Mouse (Mus musculus): Measurements from ENCODE around the gene Gpr132. TPM values are rescaled to one million over a fixed set of nuclear protein-coding genes. Genes with fewer than 3 reads are reported as not detected.

The Gpr132 gene
- total RNA-seq, 1 experiment from 2014 or later, result 0.30 TPM

DNA sequence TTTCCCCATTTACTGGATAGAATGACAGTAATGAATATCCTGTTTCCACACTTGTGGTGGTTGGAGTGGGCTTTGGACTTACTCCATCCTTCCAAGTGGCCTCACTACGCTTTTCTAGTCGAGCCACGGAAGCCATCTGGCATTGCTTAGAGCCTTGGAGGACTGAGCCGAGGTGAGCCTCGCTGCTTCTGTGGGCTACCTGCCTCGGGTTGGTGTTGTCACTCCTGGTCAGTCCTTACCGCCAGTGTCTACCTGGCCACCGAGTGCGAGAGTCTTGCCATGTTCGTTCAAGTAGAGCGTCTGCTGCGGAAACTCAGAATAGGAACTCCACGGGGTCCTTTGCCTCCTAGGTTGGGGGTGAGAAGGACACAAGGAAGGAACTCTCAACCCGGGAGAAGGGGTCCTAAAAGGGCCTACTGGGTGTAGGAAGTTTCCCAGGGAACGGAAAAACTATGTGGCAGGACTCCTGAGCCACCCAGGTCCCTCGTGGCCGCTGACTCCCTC, 9.1 kb upstream of the Gpr132 start:
- DNase-seq, result no peak

DNA sequence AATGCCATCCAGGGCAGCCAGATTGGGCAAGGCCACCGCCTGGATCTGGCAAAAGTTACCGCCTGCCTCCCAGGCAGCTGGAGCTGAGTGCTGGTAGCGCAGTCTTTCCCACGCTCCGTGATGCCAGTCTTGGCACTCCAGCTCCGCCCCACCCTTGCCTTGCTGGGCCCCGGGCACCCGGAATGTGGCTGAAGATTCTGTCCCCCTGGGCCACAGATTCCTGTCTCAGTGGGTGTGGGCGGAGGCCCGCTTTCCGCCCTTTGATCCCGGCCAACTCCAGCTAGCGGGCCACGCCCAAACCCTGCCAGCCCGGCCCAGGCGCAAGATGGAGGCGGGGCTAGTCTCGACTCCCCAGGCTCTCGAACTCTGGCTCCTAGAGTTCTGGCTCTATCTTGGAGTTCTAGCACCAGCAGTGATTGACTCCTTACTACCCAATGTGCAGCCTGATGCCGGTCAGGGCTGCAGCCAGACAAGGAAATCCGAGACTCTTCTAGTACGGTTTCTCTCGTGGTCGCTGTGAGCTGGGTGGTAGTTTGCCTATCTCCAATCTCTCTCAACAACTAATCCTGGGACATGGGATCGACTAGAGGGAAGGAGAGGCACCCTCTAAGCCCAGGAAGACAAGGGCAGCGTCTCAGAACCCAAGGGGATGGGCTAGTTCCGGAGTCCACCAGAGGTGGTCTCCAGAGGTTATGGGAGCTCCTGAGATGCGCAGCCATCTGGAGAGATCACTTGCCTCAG, 8.5 kb upstream of the Gpr132 start:
- peak; percentile 71 for DNase-seq

DNA sequence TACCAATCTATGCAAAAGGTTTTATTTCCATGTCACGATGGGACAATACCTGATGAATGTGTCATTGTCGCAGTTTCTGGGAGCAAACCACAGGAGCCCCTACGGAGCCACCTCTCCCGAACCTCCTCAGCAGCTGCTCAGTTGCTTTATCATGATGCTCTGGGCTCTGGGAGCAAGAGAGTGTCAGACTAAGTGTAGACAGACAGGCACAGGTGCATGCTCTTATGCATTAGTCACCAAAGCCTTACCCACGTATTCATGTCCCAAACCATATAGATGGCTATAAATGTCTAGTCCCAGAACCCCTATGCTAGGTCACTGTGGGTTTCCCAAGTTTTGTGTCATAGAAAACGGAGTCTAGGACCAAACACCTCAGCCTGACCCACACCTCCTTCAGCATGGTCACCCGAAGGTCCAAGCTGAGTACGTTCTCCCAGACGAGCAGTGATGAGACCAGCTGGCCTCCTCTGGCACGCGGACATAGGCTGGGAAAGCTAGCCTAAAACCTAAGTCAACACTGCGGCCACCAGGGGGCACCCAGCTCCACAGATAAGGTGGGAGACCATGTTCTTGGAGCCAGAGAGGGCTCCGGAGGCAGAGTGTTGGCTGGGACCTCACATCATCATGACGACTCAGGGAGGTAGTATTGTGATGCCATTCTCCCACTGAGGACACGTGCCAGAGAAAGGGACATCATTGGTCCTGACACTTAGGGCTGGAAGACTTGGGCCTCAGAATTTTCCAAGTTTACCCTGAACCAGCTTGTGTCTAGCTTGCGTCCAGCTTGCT, 7.4 kb upstream of the Gpr132 start:
- DNase-seq, result peak; percentile 96

DNA sequence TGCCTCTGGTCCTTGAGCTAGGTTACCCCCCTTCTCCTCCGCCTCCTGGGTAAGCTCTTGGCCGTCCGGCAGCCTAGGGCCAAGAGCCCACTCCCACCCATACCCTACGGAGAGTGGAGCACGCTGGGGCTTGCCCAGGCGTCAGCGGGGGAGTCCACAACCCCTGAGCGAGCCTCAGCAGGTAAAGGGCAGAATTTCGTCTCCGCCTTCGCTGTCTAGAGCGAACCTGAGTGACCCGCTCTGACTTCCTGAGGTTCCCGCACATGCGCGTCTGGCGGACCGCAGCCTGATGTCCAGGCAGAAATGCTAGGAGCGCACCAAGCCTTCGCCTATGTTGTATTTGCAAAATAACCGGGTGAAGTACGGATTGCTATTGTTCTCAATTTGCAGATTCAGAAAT, 6.2 kb upstream of the Gpr132 start:
- no peak for DNase-seq

DNA sequence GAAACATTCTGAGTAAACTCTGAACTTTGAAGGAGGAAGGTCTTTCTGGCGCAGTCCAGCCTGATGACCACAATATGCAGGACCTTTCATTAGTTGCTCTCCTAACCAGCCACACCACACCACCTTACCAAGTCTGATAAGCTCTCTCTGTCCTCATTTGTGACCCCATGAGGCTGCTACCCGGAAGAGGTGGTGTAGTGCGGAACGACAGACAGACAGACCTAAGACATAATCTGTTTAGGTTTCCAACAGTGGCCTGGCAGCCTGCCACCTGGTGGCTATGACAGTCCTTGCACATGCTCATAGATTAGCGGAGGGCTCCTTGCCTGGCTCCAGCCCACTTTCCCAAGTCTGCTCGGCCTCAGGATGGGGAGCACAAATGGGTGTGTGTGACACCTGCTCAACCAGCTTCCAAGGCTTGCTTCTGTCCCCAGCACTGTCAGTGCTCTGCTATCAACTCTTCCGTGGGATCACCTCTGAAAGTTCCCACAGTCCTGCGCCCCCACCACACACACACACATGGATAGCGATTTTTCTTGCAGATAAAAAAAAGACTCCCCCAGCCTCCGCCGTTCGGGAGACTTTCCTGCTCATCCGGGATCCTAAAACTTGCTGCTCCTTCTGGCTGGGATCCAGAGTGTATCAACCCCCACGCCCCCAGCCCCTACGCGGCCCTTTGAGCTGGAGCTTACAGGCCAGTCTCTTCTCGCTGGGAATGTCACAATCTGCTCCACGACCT, 5.6 kb upstream of the Gpr132 start:
- peak; percentile 88 for DNase-seq

DNA sequence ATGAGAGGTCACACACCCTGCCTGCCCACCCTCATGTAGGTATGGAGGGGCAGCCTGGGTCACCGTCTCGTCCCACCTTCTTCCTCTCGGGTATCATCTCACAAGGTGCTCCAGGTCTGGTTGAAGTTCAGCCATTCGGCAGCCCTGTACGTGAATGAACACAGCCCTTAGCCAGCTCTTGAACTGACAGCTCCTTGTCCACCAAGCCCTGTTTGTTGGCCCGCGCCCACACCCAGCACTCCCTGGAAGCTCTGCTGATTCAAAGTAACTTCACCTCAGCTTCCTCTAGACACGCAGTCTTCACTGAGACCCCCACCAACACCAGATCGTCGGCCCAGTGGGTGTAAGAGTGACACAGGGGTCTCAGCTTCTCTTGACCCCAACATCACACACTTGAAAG, 5.0 kb upstream of the Gpr132 start:
- peak; percentile 5 for DNase-seq

DNA sequence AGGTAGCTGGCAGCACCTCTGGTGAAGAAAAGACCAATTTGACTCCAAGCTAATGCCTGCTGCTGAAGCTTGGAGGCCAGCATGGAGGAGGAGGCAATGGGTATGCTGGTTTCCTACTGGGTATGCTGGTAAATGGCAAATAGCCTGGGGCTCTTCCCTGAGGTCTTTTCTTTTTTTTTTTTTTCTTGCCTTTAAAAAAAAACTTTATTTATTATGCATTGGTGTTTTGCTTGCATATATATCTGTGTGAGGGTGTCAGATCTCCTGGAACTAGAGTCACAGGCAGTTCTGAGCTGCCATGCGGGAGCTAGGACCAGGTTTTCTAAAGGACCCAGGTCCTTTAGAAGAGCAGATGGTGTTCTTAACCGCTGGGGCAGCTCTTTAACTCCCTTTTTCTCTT, 3.2 kb upstream of the Gpr132 start:
- DNase-seq, result no peak

DNA sequence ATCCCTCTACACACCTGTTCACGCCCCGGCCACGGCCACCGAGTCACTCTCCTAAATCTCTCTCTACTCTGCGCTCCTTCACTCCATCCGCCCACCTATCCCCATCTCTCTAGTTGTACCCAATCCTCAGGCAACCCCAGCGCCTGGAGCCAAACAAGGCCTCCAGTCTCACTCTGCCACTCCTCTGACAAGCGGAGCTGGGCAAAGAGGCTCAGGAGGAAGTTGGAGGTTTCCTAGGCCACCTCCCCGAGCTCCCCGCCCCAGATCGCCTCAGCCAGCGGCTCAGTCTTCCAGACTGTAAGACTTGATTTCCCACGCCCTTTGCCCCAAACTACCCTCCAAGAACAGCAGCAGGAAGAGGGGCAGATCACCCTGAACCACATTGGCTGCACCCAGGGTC, 2.7 kb upstream of the Gpr132 start:
- no peak for DNase-seq

DNA sequence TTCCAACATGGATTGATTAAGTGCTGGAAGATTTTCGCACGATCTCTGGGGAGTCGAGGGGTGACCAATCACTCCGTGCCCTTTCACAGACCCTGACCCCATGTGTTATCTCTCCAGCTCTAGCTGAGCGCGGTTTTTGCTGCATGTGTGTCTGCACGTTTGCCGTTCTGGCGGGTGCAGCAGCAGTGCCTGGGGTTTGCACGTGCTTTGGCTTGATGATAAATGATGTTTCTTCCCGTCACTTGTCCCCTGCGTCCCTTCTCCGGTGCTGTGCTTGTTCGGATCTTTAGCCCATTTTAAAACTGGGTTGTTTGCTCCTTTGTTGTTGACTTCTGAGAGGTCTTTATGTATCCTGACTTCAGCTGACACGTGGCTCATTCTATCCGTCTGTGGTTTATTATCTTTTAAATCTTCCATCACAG, 1.8 kb upstream of the Gpr132 start:
- peak; percentile 41 for DNase-seq

DNA sequence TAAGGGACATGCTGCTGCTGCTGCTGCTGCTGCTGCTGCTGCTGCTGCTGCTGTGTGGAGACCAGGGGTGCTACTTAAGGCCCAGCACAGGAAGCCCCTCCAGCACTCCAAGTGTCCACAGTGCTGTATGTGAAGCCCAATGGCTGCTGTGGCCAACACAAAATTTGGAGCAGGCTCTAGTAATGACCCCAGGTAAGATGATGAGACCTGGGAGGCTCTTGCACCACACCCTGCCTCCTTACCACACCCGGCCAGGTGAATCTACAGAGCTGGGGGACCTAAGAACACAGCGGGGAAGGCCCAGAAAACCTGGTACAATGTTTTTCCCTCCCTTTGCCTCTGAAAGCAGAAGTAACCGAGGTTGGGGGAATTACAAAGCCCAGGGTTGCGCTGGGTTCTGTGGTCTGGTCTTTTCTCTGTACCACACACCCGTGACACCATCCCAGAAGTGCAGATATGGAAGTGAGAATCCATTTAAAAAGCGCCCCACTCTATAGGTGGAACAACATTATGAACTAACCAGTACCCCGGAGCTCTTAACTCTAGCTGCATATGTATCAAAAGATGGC, 838 bp downstream of the Gpr132 start:
- DNase-seq, result no peak

DNA sequence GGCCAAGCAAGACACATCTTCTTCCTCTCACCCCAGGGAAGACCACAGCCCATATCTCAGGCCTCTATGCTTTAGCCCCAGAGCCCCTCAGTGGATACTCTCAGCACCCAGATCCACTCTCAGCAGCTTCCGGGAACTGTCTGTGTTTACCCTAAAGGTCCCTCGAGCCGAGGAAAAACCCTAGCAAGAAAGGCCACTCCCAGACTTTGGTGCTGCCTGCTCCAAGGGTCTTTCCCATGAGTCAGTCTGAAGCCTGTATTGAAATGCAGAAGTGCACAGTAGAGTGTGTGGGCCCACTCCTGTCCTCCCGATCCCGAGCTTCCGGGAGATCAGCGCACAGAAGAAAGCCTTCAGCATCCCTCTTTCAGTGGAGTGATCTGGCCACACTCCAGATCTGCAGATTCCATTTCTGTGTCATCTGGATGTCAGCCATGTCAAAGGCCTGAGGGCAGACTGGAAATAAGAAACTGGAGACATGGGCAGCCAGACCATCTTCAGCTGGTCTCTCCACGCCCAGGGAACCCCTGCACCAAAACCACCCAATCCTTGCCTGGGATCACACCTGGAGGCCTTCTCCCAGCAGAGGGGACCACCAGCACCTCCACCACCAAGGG, 1.5 kb downstream of the Gpr132 start:
- DNase-seq, result peak; percentile 62

DNA sequence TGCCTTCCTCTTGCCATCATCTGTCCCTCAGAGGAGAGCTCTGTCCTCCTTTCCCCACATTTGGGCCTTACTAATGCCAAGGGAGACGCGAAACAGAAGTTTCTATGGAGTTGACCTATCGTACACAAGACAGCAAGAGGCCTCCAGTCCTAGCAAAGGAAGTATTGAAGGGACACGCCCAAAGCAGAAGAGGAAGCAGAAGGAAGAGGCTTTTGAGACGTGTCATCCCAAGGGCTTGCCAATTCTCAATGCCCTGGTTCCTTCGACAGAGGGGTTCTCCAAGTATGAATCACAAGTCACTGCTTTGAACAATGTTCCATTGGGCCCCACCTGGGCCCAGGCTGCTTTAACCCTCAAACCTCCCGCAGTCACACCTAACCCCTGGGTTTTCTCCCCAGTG, 3.2 kb downstream of the Gpr132 start:
- peak; percentile 5 for DNase-seq

DNA sequence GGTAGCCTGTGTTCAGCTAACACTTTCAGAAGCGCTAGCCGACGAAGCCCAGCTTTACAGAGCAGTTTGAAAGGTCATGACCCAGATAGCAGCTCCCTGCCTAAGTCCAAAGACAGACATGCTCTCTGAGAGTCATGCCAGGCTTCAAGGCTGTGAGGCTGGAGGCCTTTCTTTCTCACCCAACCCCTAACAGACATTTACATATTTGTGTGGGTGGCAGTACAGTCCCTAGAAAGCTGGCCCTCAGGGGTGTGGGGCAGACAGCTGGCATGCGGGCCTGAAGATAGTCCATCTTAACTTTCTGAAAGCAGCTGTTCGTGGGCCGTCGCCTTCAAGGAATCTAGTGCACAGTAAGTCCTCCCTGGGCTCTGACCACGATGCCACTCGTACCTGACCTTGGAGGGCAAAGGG, 6.1 kb downstream of the Gpr132 start:
- peak; percentile 18 for DNase-seq

DNA sequence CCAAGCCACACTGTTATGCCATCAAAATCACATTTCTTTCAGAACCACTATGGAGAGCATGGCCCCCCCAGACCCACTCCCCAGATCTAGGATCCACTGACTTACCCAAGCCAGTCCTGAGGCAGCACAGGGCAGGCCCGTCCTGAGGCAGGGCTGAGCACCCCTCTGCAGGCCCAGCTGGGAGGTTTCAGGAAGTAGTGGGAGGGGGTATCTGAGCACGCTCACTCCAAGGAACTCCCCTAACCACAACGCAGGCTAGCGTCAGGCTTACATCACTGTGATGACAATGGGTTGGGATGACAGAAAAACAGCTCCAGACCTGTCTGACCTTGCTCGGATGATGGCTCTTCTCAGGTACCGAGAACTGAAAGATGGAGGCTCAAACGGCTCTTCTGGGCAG, 7.3 kb downstream of the Gpr132 start:
- peak; percentile 9 for DNase-seq

DNA sequence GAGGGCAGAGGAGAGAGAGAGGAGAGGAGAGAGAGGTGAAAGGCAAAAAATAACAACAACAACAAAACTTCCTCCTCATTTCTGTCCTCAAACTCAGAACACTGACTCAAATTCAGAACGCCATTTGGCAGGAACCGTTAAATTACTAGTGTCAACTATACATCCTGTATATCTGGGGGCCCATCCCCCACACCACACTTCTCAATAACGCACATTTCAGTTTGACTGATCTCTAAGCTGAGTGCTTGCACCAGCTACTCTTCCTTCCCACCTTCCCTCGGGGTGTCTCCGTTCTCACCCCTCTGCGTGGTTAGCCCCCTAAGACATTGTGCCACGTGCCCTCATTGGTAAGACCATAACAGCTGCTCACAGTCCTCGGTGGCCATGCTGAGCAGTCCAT, 8.1 kb downstream of the Gpr132 start:
- peak; percentile 16 for DNase-seq

DNA sequence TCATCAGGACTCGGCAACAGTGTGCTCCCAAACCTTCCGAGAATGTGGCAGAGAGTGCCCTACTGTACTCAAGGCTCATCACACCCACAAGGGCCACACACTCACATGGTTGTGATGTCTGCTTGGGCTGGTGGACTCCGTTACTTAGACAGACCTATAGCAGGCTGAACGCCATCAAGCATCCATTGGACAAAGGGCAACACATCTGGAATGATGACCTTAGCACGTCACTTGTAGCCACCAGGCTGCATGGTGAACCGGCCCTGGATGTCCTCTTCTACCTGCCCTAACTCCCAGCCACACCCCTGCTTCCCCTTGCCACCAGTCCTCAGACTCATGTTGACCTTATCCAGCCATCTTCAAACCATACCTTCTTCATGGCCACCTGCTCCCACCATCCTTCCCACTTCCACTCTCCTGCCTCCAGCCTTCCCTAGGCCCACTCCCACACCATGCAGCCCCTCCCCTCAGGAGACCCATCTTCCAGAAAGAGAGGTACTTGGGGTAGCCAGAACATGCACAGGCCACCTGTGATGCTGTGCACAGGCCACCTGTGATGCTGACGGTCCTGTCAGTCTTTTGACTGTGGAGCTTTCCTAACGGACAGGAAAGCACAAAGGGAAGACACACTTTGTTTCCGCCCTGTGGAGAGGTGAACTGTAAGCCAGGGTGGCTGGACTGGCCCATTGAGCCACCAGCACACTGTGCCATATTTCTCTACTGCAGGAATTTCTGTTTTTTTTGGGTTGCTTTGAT, 9.3 kb downstream of the Gpr132 start:
- DNase-seq, result no peak

DNA sequence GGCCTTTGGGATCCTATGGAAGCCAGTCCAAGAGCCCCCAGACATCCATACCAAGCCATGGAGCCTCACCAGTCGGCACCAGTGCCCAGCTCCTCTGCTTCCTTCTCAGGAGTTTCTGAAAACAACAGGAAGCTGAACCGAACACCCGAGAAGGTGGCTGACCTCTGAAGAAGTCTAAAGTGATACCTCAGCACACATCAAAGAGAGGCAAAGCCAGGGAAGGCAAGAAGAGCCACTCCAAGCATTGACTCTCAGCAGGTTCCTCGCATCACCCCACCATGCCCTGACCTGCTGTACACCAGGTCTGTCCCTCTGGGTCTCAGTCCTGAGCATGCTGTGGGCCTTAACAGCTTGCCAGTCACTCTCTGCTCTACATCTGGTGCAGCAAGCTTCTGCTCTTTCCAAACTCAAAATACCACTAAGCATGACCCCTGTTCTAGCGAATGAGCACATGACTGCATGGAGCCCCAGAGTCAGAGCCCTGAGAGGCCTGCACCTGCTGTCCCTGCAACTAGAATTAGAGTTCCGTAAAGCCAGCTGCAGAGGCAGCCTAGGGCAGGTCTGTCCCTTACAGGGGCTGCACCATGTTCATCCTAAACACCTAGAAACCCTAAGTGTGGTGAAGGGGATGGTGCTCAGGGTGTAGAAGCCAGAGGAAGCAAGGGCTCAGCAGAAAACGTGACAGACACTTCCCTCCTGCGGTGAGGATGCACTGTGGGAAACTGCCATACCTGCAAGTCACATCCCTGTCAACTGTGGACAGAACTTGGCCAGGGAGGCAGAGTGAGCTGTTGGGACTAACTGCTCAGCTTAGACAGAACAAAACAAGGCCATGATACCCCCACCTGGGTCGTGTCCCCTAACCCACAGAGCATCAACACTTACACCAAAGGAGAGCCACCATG, 10.8 kb downstream of the Gpr132 start:
- no peak for DNase-seq

DNA sequence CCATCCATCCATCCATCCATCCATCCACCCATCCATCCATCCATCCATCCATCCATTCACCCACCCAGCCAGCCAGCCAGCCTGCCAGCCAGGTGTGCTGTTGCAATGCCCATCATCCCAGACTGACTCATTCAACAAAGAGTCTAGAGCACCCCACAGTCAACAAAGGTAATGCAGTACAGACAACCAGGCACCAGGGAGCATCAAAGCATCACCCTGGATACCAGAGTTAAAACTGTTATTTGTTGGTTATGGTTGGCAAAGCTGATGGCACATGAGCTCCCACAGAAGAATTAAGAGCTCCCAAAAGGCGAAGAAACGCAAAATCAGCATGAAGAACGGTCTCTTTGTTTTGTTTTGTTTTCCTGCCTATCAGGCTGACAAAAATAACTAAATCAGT, 11.7 kb downstream of the Gpr132 start:
- DNase-seq, result no peak

DNA sequence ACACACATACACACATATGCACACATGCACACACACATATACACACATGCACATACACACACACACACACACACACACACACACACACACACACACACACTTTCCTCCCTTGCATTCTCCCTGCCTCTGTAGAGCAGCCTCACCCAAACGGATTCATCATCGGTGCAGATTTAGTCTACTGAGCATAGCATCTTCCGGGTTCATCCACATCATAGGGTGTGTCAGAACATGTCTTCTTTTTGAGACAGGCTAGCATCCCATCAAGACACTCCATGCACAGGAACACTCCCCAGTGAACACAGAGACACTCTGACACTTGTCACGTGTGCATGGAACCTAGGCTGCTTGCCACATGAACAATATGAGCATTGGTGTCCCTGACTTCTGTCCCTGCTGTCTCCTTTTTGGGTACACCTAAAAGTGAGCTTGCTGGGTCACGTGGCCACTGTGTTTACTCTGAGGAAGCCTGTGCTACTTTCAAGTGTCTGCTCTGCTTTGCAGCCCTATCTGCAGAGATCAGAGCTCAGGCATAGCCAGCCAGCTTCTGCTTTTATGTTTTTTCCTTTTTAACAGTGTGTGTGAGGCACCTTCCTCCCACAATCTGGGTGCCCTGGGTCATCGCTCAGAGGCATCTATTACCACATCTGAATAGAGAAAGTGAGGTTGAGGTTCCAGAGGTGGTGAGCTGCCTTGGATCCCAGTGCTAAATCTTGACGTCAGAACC, 13.3 kb downstream of the Gpr132 start:
- no peak for DNase-seq

All from adrenal gland, postnatal 14 days (tissue).